Mouse (Mus musculus) cerebellum, adult 2 months (tissue): Measurements from ENCODE around the gene Ntmt1. TPM values are rescaled to one million over a fixed set of nuclear protein-coding genes. Genes with fewer than 3 reads are reported as not detected.

Experiments used
- DNase-seq, 2 experiments: peaks; one replicate each; pipeline ENCODE4 v3.0.0; 2021
- H3K27ac ChIP-seq: fragments of 200-500 bp; 2 replicates; pipeline ENCODE4 v1.5.1; 2012; ENCODE audit warnings: low read length, control low read depth, inconsistent platforms; ENCODE audit not compliant: insufficient read depth
- H3K27me3 ChIP-seq: fragments of 200-500 bp; 2 replicates; pipeline ENCODE4 v1.6.1; 2012; ENCODE audit warnings: inconsistent platforms, mild to moderate bottlenecking, low read length, moderate library complexity; ENCODE audit not compliant: control insufficient read depth, insufficient read depth
- H3K4me1 ChIP-seq: fragments of 200-500 bp; 2 replicates; pipeline ENCODE4 v1.6.1; 2011; ENCODE audit warnings: low read length; ENCODE audit not compliant: control insufficient read depth, insufficient read depth
- H3K4me3 ChIP-seq: fragments of 200-500 bp; replicated peaks from 2 replicates; pipeline ENCODE3; 2011; ENCODE audit warnings: mild to moderate bottlenecking, low read depth, low read length, control low read depth; ENCODE audit not compliant: insufficient read depth
- CTCF ChIP-seq: fragments of 200-500 bp; IDR thresholded peaks from 2 replicates; pipeline ENCODE4 v1.5.1; 2011; ENCODE audit warnings: low read depth, mild to moderate bottlenecking, control low read depth, low read length, moderate library complexity, borderline replicate concordance; ENCODE audit not compliant: insufficient read depth
- POLR2A ChIP-seq: fragments of 200-500 bp; IDR thresholded peaks from 2 replicates; pipeline ENCODE4 v1.6.1; 2011; ENCODE audit warnings: low read length, control low read depth, borderline replicate concordance; ENCODE audit not compliant: insufficient read depth
- WGBS: fragments of 180-500 bp; shearing (Covaris S2); methylation state at CpG from one replicate; pipeline ENCODE4 v1.1.7; 2018; 5-methylcytosine and 5-hydroxymethylcytosine counted together
- polyA plus RNA-seq: library from polyadenylated mRNA; depleted of rRNA; stranded (reverse); fragments of >200 nt; gene quantifications from 2 replicates; pipeline ENCODE4 v1.2.3, GENCODE M21; 2012

Ntmt1 gene
- polyA plus RNA-seq, 1 experiment, result 37.8 TPM

DNA sequence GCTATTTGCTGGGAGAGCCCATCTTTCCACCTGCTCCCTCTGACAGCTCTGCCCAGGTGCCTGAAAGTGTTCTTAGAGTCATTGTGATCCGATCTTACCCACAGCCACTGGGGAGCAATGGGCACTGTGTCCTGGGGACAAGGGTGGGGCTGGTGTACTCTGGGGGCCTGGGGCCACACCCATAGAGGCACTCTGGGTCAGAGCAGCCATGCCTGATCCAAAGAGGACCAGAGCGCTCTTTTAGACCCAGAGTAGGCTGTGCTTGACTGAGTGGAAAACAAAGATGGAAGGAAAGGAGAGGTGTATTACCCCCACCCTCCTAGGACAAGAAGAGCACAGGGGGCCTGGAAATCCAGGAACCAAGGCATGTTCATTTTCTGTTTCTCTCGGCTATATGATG, 4.0 kb upstream of the Ntmt1 start, which contains the start of gene 1700001O22Rik:
TSS of gene 1700001O22Rik (minus strand) at position 58 of the 400 bp plus-strand sequence.
- Histone ChIP-seq H3K27ac (no peak within 1 kb of the TSS), H3K4me1 (peaks cover 5% of the 10 kb centered on the region; the same call in 1 of the 2 replicates), H3K27me3 (no peaks in the 10 kb centered on the region; the same call in 1 of the 2 replicates), H3K4me3 (no peak within 1 kb of the TSS)
- DNase-seq, result no peak
- WGBS, result 92% methylated on average over 3 of the region's 3 CpGs
- TF ChIP-seq POLR2A (no peak), CTCF (no peak)

DNA sequence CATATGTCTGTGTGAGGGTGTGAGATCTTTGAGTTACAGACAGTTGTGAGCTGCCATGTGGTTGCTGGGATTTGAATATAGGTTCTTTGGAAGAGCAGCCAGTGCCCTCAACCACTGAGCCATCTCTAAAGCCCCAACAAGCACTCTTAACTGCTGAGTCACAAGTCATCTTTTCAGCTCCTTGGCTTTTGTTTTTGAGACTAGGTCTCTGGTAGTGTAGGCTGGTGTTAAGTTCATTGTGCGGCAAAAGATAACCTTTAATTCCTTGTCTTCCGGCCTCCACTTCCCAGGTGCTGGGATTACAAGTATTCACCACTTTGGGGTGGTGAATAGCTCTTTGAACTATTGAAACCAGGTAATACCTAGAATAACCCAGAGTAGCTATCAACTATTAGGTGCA, 1.6 kb upstream of the Ntmt1 start:
- H3K27me3 ChIP-seq, result no peaks in the 10 kb centered on the region; the same call in 1 of the 2 replicates
- TF ChIP-seq POLR2A (no peak), CTCF (no peak)
- DNase-seq, result no peak
- H3K4me1 ChIP-seq, result peaks cover 6% of the 10 kb centered on the region; the same call in 1 of the 2 replicates
- H3K4me3 ChIP-seq, result no peak overlapping the region
- H3K27ac ChIP-seq, result no peak overlapping the region
- 94% methylated on average over 2 of the region's 2 CpGs for WGBS

DNA sequence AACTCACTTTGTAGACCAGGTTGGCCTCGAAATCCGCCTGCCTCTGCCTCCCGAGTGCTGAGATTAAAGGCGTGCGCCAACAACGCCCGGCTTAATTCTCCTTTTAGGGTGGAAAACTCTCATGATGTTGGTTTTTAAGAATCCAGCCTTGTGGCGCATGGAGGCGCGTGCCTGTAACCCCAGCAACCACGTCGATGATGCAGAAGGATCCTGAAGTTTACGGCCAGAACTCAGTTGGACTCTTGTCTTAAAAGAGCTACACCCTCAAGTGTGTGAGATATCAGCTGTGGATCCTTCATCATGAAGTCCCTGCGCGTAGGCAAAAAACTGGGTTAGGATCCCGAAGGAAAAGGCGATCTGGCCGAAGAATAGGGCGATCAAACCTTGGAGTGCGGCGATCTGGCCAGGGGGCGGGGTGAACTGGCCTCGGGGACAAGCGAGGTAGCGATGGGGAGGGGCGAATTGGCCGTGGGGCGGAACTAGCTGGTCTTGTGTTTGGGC, 429 bp upstream of the Ntmt1 start:
- TF ChIP-seq POLR2A (no peak), CTCF (no peak)
- WGBS, result 7% methylated on average over 28 of the region's 28 CpGs
- DNase-seq, result no peak
- peak overlapping the region; percentile 73 for H3K4me3 ChIP-seq
- H3K27ac ChIP-seq, result no peak overlapping the region
- peaks cover 6% of the 10 kb centered on the region; the same call in 1 of the 2 replicates for H3K4me1 ChIP-seq
- no peaks in the 10 kb centered on the region for H3K27me3 ChIP-seq

DNA sequence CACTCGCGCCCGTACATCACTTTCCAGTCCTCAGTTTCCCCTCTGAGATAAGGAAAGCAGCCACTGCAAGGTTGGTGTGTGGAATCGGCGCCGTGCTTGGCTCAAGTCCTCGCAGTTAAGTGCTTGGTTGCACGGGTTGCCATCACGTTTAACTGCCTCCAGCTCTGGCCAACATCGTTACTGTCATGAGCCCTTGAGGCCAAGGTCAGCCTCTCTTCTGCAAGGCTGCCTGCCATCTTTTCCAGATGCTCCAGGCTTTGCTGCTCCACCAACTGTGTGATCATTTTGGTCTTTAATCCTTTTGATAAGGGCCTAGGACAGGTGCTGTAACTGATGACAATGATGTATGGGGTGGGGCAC, 650 bp downstream of the Ntmt1 start:
- Histone ChIP-seq H3K27ac (no peak overlapping the region), H3K4me1 (peaks cover 6% of the 10 kb centered on the region; the same call in 1 of the 2 replicates), H3K27me3 (no peaks in the 10 kb centered on the region), H3K4me3 (peak overlapping the region; percentile 73)
- TF ChIP-seq POLR2A (no peak), CTCF (no peak)
- 2% methylated on average over 10 of the region's 10 CpGs for WGBS
- no peak for DNase-seq

DNA sequence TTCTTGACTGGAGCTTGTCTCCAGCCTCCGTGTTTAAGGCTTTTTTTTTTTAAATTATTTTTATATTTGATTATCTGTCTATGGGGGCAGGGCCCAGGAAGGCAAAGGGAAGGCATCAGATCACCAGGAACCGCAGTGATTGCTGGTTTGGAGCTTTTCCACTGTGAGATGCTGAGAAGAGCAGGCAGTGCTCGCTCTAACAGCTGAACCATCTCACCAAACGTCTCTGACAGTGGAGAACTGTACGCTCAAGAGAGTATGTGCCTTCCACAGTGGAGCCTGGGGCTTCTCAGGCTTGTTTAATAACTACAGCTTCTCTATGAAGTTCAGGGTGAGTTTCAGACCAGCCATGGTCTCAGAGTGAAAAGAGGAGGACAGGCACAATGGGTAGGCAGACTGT, 1.9 kb downstream of the Ntmt1 start:
- no peak overlapping the region for H3K4me3 ChIP-seq
- TF ChIP-seq POLR2A (no peak), CTCF (no peak)
- WGBS, result 69% methylated on average over 5 of the region's 5 CpGs
- no peak overlapping the region for H3K27ac ChIP-seq
- DNase-seq, result no peak
- no peaks in the 10 kb centered on the region for H3K27me3 ChIP-seq
- H3K4me1 ChIP-seq, result peaks cover 6% of the 10 kb centered on the region; the same call in 1 of the 2 replicates

DNA sequence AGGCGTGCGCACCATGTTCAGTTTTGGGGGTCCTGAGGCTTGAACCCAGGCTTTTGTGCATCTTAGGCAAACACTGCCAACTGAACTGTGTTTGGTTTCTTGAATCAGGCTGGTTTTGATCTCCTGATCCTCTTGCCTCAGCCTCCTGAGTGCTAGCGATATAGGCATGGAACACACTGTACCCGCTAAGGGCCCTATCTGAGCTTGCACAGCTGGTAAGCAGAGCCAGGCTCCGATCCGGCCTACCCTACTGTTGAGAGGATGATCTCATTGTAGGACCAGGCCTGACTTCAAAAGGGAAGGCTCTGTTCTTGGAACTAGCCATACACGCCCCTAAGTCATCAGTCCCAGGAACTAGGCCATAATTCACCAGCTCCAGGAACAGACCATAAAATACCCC, 2.9 kb downstream of the Ntmt1 start:
- WGBS, result 81% methylated on average over 7 of the region's 7 CpGs
- Histone ChIP-seq H3K4me3 (no peak overlapping the region), H3K4me1 (peaks cover 6% of the 10 kb centered on the region; the same call in 1 of the 2 replicates), H3K27ac (no peak overlapping the region), H3K27me3 (no peaks in the 10 kb centered on the region)
- TF ChIP-seq POLR2A, result no peak
- DNase-seq, result no peak

DNA sequence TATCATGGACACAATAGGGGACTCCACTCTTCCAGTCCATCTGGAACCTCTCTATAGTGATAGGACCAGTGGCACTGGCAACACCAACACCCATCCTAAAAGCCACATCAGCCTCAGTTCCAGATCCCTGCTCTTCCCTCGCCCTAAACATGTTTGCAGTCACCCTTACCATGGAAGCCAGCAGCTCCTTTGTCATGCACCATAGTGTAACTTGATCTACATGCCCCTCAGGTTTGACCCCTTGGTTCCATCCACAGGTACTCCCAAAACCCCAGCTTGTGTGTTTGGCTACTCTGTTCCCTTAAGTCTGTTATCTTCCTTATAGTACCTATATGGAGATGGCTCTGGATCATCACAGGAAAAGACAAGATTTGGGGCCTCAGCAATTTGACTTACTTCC, 8.8 kb downstream of the Ntmt1 start:
- WGBS, result 71% methylated on average over 1 of the region's 1 CpGs
- Histone ChIP-seq H3K27ac (no peak overlapping the region), H3K4me1 (no peaks in the 10 kb centered on the region), H3K4me3 (no peak overlapping the region), H3K27me3 (no peaks in the 10 kb centered on the region)
- no peak for TF ChIP-seq CTCF
- no peak for TF ChIP-seq POLR2A
- no peak for DNase-seq

DNA sequence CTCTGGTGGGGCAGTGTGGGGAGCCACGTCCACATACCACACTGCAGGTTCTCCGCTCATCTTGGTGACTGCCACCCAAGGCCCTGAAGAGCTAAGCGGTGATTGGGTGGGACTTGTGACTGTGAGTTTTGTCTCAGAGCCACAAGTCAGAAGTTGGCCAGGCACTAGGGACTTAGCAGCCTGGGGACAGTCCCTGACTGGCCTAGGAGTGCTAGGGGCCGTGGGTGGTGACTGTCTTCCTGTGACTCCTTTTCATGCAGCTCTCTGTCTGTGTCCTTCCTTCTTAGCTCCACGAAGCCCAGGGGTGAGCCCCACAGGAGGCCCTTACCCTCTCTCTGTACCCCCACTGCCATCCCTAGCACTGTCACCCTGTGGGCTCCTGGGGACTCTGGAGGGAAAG, 12.2 kb downstream of the Ntmt1 start:
- H3K4me3 ChIP-seq, result no peak overlapping the region
- H3K27me3 ChIP-seq, result no peaks in the 10 kb centered on the region
- no peak for DNase-seq
- no peaks in the 10 kb centered on the region for H3K4me1 ChIP-seq
- 95% methylated on average over 5 of the region's 5 CpGs for WGBS
- H3K27ac ChIP-seq, result no peak overlapping the region
- TF ChIP-seq CTCF (no peak), POLR2A (no peak)
